Mouse (Mus musculus) CD4-positive, CD25-positive, alpha-beta regulatory T cell, adult 4 months (primary cell): ENCODE data around the gene Gm10912. TPM values are rescaled to one million over a fixed set of nuclear protein-coding genes. Genes with fewer than 3 reads are reported as not detected.

Source experiments
- polyA plus RNA-seq, 2 experiments: library from polyadenylated mRNA; unstranded; fragments of 100-300 nt; shearing (Covaris generic); gene quantifications; one replicate each; pipeline ENCODE4 v1.2.1; 2017

Gene Gm10912
- polyA plus RNA-seq, 2 experiments from 2014 or later: 0.19 TPM; not detected in 1

Other genes with a start within 250 kb of the Gm10912 start
- 1 to 10 TPM in 1 of 2 experiments, under 1 TPM in 1; 0.38 to 2.1 TPM for gene Lmo2, start 107.8 kb upstream of the Gm10912 start, polyA plus RNA-seq
- 10 to 100 TPM; 39.2 to 39.4 TPM for gene Fbxo3, start 38.1 kb upstream of the Gm10912 start, polyA plus RNA-seq
- under 1 TPM in 1 of 2 experiments, not detected in 1; 0.93 TPM for gene 4931422A03Rik, start 37.5 kb upstream of the Gm10912 start, polyA plus RNA-seq
- gene Gm10799, start 2.7 kb downstream of the Gm10912 start, polyA plus RNA-seq: not detected
- 1 to 10 TPM in 1 of 2 experiments, not detected in 1; 1.4 TPM for gene Cd59b, start 4.0 kb downstream of the Gm10912 start, polyA plus RNA-seq
- gene Cd59a, start 30.0 kb downstream of the Gm10912 start, polyA plus RNA-seq: under 1 TPM in 1 of 2 experiments, not detected in 1; 0.52 TPM
- gene A930018P22Rik, start 56.9 kb downstream of the Gm10912 start, polyA plus RNA-seq: not detected